Mouse (Mus musculus) G1E (cell line): ENCODE measurements around the gene Nisch.

Experiments
- CTCF ChIP-seq: IDR thresholded peaks from 2 replicates; pipeline ENCODE4 v1.5.1; 2012; ENCODE audit warnings: low read depth, low read length, inconsistent platforms, mixed read lengths
- GATA1 ChIP-seq: IDR thresholded peaks from 2 replicates; pipeline ENCODE4 v1.6.1; 2012; ENCODE audit warnings: borderline replicate concordance, low read length, inconsistent platforms, mixed read lengths

GRCm38 (mm10) chr14:31207070-31207830, 9.5 kb downstream of the Nisch start:
- TF ChIP-seq CTCF (no peak), GATA1 (no peak)
